Mouse (Mus musculus) E14TG2a.4 (cell line): ENCODE measurements around the gene Stat6.

Experiments used
- CTCF ChIP-seq: conservative IDR thresholded peaks from 2 replicates; pipeline ENCODE4 v1.5.1; 2014; ENCODE audit warnings: low read length
- POU5F1 ChIP-seq: IDR thresholded peaks from 2 replicates; pipeline ENCODE4 v1.6.1; 2014; ENCODE audit warnings: low read length, borderline replicate concordance

- TF ChIP-seq CTCF (no peak), POU5F1 (no peak)
Measured at GRCm38 (mm10) chr10:127605756-127606155, 37.0 kb upstream of the Stat6 start.
